Mouse (Mus musculus): ENCODE results near the gene Neurog3.

The Neurog3 gene

DNA sequence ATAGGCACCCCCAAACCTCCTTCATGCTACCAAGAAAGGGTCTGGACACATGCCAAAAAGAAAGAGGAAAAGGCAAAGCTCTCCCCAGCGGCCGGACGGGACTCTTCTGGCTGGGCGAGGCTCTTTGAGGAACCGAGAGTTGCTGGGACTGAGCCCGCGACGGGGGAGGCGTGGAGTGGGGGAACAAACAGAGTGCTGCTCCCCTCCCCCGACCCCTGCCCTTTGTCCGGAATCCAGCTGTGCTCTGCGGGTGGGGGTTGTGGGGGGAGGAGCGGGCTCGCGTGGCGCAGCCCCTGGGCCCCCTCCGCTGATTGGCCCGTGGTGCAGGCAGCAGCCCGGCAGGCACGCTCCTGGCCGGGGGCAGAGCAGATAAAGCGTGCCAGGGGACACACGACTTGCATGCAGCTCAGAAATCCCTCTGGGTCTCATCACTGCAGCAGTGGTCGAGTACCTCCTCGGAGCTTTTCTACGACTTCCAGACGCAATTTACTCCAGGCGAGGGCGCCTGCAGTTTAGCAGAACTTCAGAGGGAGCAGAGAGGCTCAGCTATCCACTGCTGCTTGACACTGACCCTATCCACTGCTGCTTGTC lies at the start of gene Neurog3:
Neurog3 (plus strand) TSS at position 400 of the 591 bp plus-strand sequence.
- in situ Hi-C loops (cut with MboI, MseI): no loop called here

DNA sequence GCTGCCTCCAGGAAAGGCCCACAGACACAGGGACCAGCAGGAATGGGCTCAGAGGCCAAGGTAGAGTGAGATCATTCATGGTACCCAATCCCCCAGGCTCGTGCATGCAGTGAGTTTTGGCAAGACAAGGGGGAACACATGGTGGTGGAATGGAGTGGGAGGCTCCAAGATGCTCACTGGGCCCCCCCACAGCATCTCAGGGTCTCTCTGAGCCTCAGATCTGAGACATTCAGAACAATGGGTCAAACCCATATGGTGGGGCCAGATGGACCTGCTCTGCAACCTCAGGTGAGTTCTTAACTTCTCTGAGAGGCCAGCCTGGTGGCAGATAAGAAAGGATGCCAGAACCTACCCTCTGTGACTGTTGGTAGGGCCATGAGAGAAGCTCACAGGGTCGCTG lies 46.8 kb upstream of the Neurog3 start:
- in situ Hi-C loops (cut with MboI, MseI): no loop called here

DNA sequence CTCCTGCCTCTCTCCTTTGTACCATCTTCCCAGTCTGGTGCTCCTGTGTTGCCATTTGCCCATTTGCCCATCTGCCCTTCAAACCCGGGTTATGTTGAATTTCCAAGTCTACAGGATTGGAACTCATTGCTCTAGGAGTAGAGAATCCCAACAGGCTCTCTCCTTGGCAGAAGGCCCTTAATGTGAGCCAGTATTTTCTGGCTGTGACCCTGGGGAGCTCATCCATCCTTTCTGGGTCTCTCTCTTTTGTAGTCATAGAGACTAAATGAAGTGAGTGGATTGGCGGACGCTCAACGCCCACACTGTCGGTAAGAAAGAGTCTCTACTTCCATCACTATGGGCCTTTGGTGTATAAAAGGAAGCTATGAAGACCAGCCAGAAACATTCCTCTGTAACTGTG lies 46.1 kb upstream of the Neurog3 start:
- in situ Hi-C loops (cut with MboI, MseI): no loop called here

GRCm38 (mm10) chr10:62088411-62088810 lies 44.5 kb upstream of the Neurog3 start:
- in situ Hi-C loops (cut with MboI, MseI): no loop called here

DNA sequence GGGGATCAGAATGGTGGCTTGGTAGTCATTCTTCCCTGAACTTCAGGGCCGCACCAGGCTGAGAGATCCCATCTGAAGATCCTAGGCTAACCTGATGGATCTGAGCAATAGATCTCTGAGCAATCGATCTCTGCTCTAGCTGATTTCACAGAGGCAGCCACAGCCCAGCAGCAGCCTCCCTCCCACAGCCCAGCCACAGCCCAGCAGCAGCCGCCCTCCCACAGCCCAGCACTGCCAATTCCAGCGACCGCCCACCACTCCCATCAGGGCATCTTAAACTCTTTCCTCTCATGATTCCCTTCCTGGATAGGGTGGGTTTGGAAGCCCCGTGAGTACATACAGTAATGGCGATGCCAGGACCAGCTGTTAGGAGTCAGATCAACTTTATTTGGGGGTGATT lies 43.8 kb upstream of the Neurog3 start:
- in situ Hi-C loops (cut with MboI, MseI): no loop called here

- in situ Hi-C loops (cut with MboI, MseI): no loop called here
These were observed 43.4 kb upstream of the Neurog3 start for GRCm38 (mm10) chr10:62089486-62089885.

DNA sequence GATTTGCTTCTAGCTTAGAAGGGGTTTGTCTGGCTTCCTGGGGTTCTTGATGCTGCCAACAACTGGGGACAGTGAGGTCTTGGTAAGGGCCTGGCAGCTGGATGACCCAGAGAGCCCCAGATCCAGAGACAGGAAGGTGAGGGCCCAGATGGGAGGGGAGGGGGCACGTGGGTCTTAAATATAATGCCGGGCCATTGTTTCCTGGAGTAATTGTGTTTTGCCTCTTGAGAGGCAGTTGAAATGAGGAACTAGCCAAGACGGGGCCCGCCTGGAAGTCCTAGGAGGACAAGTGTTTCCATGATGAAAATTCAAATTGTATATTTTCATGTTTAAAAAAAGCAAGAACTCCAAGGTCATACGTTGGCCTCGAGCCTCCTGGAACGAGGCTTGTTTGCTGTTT lies 39.0 kb upstream of the Neurog3 start:
- in situ Hi-C loops (cut with MboI, MseI): no loop called here

- in situ Hi-C loops (cut with MboI, MseI): no loop called here
These were observed 38.5 kb upstream of the Neurog3 start for GRCm38 (mm10) chr10:62094401-62094800.

DNA sequence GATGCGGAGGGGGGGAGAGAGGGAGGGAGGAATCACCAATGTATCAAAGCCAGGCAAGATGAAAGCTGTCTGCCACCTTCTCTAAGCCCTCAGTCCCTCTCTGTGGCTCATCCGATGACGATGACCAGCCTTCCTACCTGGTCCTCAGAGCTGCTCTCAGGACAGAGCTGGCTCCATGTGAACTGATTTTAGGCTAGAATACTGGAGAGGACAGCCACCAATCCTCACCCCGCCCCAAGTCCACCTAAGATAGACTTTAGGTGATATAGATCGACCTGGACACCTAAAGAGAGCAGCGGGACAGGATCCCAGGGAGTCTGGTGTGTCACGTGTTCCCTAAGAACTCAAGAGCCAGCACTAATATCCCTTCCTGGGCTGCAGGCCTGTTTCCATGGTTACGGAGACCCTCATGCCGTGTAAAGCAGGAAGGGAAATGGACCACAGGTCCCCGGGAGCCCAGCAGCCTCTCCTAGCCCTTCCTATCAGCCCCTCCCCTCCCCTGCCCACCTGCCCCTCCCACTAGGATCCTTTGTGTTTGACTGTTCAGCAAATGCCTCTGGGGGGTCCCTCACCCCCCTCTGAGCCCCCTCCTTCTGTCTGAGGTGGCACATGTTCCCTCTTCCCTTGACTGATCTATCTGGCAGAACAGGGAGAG lies 33.0 kb upstream of the Neurog3 start:
- in situ Hi-C loops (cut with MboI, MseI): no loop called here

- in situ Hi-C loops (cut with MboI, MseI): no loop called here
These were observed 31.1 kb upstream of the Neurog3 start for GRCm38 (mm10) chr10:62101504-62102439.

GRCm38 (mm10) chr10:62104835-62105576 lies 27.9 kb upstream of the Neurog3 start:
- in situ Hi-C loops (cut with MboI, MseI): loop anchor here (5.0 kb wide), 1 partner anchor 77 kb away; no protein-coding TSS in a partner anchor

DNA sequence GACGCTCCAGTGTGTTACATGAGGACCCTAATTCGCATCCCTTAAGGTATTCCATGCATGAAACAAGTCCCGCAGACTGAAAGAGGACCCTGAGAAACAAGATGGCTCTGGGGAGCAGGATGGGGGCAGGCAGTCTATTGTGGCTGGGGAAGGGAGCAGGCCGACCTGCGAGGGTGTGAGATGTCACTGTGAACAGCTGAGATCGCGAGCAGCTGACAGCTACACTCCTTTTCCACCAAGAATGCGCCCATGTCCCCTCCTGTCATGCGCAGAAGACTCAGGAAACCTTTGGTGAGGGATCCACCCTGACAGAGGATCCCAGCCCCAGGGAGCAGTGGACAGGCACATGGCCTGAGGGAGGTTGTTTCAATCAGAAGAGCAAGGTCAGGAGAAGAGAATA lies 25.8 kb upstream of the Neurog3 start:
- in situ Hi-C loops (cut with MboI, MseI): loop anchor here (5.0 kb wide), 1 partner anchor 75 kb away; no protein-coding TSS in a partner anchor

DNA sequence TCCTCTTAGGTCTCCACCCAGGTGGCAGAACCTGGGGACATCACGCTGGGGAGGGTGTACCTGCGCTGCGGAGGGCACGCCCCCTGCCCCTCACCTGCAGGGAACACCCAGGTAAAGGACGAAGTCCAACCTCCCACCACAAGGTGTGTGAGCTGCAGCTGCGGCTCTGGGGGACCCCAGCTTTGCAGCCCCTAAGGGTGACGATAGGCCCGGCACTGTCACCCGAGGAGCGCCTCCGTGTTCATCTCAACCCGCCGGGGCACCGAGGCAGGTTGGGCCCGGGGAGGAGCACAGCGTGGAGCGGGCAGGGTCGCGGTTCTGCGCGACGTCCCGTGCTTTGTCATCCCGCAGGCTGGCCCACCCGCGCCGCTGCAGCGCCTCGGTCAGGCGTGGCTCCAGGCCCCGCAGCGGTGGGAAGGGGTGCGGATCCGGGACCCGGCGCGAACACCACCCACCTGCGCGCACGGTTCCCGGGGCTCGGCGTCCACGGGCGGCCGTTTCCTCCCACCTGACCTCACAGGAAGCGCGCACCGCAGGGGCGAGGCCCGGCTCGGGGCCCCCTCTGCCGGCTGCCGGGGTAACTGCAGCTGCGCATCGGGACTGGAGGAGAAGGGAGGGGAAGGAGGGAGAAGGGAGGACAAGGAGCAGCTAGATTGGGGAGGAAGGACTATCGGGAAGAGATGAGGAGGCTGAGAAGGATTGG lies 22.2 kb upstream of the Neurog3 start:
- in situ Hi-C loops (cut with MboI, MseI): loop anchor here (10.0 kb wide), 1 partner anchor 424 kb away; no protein-coding TSS in a partner anchor

DNA sequence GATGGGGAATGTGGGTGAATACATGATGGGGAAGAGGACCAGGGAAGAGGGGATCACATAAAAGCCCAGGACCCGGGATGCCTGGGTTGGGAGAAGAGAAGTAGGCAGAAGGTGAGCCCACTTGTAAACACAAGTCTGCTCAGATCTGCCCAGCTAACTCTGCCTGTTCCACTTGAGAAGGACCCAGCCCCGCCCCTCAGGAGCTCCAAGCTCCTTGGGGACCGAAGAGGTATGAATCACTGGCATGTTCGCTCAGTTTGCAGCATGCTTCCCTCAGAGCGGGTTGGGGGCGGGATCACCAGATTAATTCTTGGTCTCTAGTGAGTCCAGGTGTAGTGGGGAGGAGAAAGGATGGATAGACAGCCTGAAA lies 21.7 kb upstream of the Neurog3 start:
- in situ Hi-C loops (cut with MboI, MseI): loop anchor here (10.0 kb wide), 1 partner anchor 424 kb away; no protein-coding TSS in a partner anchor

- in situ Hi-C loops (cut with MboI, MseI): loop anchor here (10.0 kb wide), 1 partner anchor 421 kb away; no protein-coding TSS in a partner anchor
These were observed 18.8 kb upstream of the Neurog3 start for GRCm38 (mm10) chr10:62113865-62114647.

GRCm38 (mm10) chr10:62127137-62127536 lies 5.8 kb upstream of the Neurog3 start:
- in situ Hi-C loops (cut with MboI, MseI): no loop called here

- in situ Hi-C loops (cut with MboI, MseI): no loop called here
These were observed 5.1 kb upstream of the Neurog3 start for GRCm38 (mm10) chr10:62127711-62128231.

DNA sequence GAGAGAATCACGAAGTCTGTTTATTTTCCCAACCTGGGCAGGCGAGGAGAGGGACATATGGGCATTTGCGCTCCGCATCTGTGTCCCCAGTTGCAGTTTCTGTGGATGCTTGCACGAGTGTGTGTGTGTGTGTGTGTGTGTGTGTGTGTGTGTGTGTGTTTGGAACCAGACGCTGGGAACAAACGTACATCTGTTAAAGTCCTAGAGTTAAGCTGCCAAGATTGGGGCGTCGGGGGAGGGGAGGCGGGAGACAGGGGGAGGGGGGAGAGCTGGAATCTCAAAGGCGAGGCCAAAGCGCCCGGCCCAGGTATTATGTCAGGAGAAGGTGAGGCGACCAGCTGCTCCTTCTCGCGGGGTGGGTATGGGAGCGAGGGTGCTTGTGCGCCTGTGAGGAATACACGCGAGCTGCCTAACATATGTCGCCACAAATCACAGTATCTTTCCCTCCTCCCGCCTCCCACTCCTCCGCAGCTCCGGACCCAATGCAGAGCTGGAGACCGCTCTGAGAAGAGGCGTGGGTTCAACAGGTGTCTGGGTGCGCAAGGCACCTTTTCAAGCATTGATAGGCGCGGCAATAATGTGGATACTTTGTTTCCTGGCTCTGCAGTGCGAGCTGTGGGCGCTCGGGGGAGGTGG lies 4.5 kb upstream of the Neurog3 start:
- in situ Hi-C loops (cut with MboI, MseI): no loop called here

Data from regulatory T cell (primary cell).